Mouse (Mus musculus): ENCODE results near the gene Gm21304.
"Not testable (repeated sequence)": the region's sequence is repeated elsewhere in the genome, so short reads cannot be mapped to it uniquely, and the experiment has no call there.

Gm21304 gene

DNA sequence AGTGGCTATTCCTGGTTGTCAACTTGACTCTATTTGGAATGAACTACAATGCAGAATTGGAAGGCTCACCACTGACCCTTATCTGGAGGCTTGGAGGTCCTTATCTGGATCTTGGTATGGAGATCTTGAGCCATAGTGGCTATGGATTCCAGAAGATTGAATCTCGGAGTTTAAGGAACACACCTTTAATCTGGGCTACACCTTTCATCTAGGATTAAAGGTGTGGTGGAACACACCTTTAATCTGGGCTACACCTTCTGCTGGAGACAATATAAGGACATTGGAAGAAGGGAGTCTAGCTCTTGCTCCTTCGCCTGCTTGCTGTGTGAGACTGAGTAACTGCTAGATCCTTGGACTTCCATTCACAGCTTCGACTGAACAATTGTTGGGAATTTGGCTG is at the start of gene Gm21304:
Gene Gm21304 (plus strand): TSS at position 301 of the 400 bp plus-strand sequence.
- not testable (repeated sequence) for DNase-seq (ENCODE audit: low spot score in 2 of 2)

DNA sequence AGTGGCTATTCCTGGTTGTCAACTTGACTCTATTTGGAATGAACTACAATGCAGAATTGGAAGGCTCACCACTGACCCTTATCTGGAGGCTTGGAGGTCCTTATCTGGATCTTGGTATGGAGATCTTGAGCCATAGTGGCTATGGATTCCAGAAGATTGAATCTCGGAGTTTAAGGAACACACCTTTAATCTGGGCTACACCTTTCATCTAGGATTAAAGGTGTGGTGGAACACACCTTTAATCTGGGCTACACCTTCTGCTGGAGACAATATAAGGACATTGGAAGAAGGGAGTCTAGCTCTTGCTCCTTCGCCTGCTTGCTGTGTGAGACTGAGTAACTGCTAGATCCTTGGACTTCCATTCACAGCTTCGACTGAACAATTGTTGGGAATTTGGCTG is 25.6 kb upstream of the Gm21304 start, which contains the start of gene Gm21293:
Gene Gm21293 (plus strand): TSS at position 301 of the 400 bp plus-strand sequence.
- not testable (repeated sequence) for DNase-seq (ENCODE audit: low spot score in 2 of 2)

DNA sequence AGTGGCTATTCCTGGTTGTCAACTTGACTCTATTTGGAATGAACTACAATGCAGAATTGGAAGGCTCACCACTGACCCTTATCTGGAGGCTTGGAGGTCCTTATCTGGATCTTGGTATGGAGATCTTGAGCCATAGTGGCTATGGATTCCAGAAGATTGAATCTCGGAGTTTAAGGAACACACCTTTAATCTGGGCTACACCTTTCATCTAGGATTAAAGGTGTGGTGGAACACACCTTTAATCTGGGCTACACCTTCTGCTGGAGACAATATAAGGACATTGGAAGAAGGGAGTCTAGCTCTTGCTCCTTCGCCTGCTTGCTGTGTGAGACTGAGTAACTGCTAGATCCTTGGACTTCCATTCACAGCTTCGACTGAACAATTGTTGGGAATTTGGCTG is 17.1 kb upstream of the Gm21304 start, which contains the start of gene Gm6763:
Gene Gm6763 (plus strand): TSS at position 301 of the 400 bp plus-strand sequence.
- DNase-seq (ENCODE audit: low spot score in 2 of 2), result not testable (repeated sequence)

- DNase-seq (ENCODE audit: low spot score in 2 of 2), result not testable (repeated sequence)
Observed at GRCm38 (mm10) chr10:104159706-104160105, 8.6 kb upstream of the Gm21304 start, which contains the start of gene Gm8764. Gene Gm8764 (plus strand): TSS chr10:104160006.

GRCm38 (mm10) chr10:104176724-104177123 is 8.4 kb downstream of the Gm21304 start, which contains the start of gene Gm21312:
Gene Gm21312 (plus strand): TSS chr10:104177024.
- DNase-seq (ENCODE audit: low spot score in 2 of 2), result not testable (repeated sequence)

GRCm38 (mm10) chr10:104185233-104185632 is 16.9 kb downstream of the Gm21304 start, which contains the start of gene Gm20765:
Gene Gm20765 (plus strand): TSS chr10:104185533.
- DNase-seq (ENCODE audit: low spot score in 2 of 2), result not testable (repeated sequence)

- not testable (repeated sequence) for DNase-seq (ENCODE audit: low spot score in 2 of 2)
Observed at GRCm38 (mm10) chr10:104193742-104194141, 25.4 kb downstream of the Gm21304 start, which contains the start of gene Gm4340. Gene Gm4340 (plus strand): TSS chr10:104194042.

DNA sequence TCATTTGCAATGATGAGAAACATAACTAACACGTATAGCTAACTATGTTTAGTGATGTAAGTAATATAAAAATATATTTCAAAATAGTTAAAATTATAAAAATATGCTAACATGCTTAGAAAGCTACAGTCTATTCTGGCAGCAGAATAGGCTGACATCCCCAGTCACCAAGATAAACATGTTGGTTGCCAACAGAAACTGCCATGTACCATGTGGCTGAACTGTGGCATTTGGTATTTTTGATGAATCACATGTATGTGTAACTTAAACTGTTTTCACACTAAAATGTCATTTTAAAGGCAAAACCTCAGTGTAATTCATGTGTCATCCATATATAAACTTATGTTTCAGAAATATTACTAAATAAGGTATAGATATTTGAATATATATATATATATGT is 41.3 kb downstream of the Gm21304 start:
- DNase-seq (ENCODE audit: low spot score in 2 of 2), result no peak

- no peak for DNase-seq (ENCODE audit: low spot score in 2 of 2)
Observed at GRCm38 (mm10) chr10:104210268-104210990, 42.1 kb downstream of the Gm21304 start.

- DNase-seq (ENCODE audit: low spot score in 2 of 2), result no peak
Observed at GRCm38 (mm10) chr10:104214527-104214926, 46.2 kb downstream of the Gm21304 start.

Measured in thymus, postnatal 10 days (tissue).